Mouse (Mus musculus): Measurements from ENCODE around the gene Naa80.

- TF ChIP-seq POLR2A (IDR thresholded peaks at IDR 0.05; ENCODE audit: insufficient read depth, low read length) = no peak
- no peak for TF ChIP-seq CTCF (IDR thresholded peaks at IDR 0.05; ENCODE audit: low read depth, low read length)
Observed at GRCm38 (mm10) chr9:107541474-107542351, 37.0 kb upstream of the Naa80 start, which contains the start of the genes Cyb561d2 and Nprl2.
